Mouse (Mus musculus) liver, embryonic 14.5 days (tissue): ENCODE measurements around the gene Trappc6b.

ENCODE experiments used
- CTCF ChIP-seq: IDR thresholded peaks from 2 replicates; pipeline ENCODE4 v1.5.1; 2016; ENCODE audit warnings: antibody characterized with exemption, low read depth, control low read depth
- EP300 ChIP-seq: IDR thresholded peaks from 2 replicates; pipeline ENCODE4 v1.6.1; 2016; ENCODE audit warnings: antibody characterized with exemption, low read depth

DNA sequence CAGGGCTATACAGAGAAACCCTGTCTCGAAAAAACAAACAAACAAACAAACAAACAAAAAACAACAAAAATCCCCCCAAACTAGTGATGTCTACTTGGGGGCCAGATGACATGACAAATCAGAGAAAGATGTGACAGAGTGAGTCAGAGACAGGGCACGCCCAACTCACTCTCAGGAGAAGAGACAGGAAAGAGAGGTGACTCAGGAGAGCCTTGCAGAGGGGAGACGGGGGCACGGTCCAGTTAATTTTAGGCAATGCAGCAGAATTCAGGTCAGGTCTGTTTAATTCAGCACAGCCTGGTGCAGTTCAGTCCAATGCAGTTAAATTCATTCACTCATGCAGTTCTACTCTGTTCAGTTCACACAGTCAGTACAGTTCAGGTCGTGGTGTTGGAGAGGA lies 24.9 kb upstream of the Trappc6b start:
- no peak for TF ChIP-seq CTCF
- TF ChIP-seq EP300, result no peak
